Mouse (Mus musculus) megakaryocyte, embryonic 14.5 days (primary cell): Measurements from ENCODE around the gene Tnfsfm13. TPM values are rescaled to one million over a fixed set of nuclear protein-coding genes. Genes with fewer than 3 reads are reported as not detected.

ENCODE experiments used
- H3K27me3 ChIP-seq: replicated peaks from 2 replicates; pipeline ENCODE3; 2012; ENCODE audit warnings: inconsistent platforms
- H3K36me3 ChIP-seq: replicated peaks from 2 replicates; pipeline ENCODE3; 2012; ENCODE audit warnings: low read length, inconsistent platforms, mixed read lengths
- H3K4me1 ChIP-seq: 2 replicates; pipeline ENCODE4 v1.6.1; 2012; ENCODE audit warnings: inconsistent platforms
- H3K4me3 ChIP-seq: replicated peaks from 2 replicates; pipeline ENCODE3; 2012; ENCODE audit warnings: moderate library complexity, mild to moderate bottlenecking, inconsistent platforms
- H3K9me3 ChIP-seq: 2 replicates; pipeline ENCODE4 v1.6.1; 2012; ENCODE audit warnings: inconsistent platforms
- FLI1 ChIP-seq: IDR thresholded peaks from 2 replicates; pipeline ENCODE4 v1.6.1; 2012; ENCODE audit warnings: low read length, inconsistent platforms, mixed read lengths
- GATA1 ChIP-seq: IDR thresholded peaks from 3 replicates; pipeline ENCODE4 v1.6.1; 2012; ENCODE audit warnings: mixed read lengths, low read length, inconsistent platforms, borderline replicate concordance
- polyA plus RNA-seq: library from polyadenylated mRNA; stranded (reverse); fragments of >175 nt; gene quantifications from 2 replicates; pipeline ENCODE4 v1.2.3, GENCODE M21; 2012; ENCODE audit warnings: low replicate concordance; ENCODE audit not compliant: insufficient read depth

Tnfsfm13 gene
- polyA plus RNA-seq, 1 experiment, result 2.5 TPM

DNA sequence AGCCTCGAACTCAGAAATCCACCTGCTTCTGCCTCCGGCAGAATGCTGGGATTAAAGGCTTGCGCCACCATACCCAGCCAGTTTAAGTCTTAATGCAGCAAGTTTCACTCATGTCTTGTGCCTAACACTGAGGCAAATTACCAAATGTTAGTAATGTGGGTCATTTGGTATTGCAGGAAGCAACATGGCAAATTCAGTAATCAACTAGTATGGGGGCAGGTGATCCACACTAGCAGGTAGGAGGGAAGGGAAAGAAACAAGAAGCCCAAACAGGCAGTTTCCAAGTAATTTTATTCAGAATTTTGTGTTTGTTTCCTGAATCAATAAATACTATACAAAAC lies 29.3 kb downstream of the Tnfsfm13 start:
- Histone ChIP-seq H3K4me1 (peaks cover 78% of the 10 kb centered on the region), H3K9me3 (no peaks in the 10 kb centered on the region), H3K4me3 (no peak overlapping the region), H3K27me3 (no peaks in the 10 kb centered on the region), H3K36me3 (peaks cover 71% of the 10 kb centered on the region)
- TF ChIP-seq GATA1 (no peak), FLI1 (no peak)

DNA sequence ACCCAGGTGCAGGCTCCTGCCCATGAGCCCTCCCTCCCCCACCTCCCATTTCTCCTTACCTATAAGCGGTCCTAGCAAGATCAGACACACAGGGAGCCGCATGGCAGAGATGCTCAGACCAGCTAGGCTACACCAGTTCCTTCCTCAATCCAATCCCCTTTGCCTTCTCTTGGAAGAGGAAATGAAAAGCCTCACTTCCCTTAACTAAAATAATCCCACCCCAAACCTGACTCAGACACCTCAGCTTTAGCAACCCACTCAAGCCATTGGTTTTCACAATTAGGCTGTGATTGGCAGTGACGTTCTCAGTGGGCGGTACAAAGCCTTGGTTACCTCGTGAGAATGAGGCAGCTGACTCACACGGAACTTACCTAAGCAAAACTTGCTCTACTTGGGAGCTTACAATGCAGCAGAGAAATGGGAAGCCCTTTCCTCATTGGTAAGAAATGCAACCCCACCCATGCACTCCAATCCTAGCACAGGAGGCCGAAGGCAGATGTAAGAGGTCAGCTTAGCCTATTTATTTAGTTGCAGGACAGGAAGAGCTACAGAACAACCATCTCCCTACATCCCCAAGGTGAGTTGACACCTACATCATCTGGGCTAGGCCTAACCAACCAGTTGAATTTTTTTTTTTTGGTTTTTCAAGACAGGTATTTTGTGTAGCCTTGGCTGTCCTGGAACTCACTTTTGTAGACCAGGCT lies 29.8 kb downstream of the Tnfsfm13 start, which contains the start of gene Cd68:
Cd68 (minus strand) TSS at position 193 of the 704 bp plus-strand sequence.
- Histone ChIP-seq H3K4me3 (peak within 1 kb of the TSS; percentile 94), H3K27me3 (no peaks in the 10 kb centered on the region), H3K9me3 (no peaks in the 10 kb centered on the region), H3K36me3 (peaks cover 71% of the 10 kb centered on the region), H3K4me1 (peaks cover 84% of the 10 kb centered on the region)
- TF ChIP-seq GATA1 (no peak), FLI1 (no peak)

GRCm38 (mm10) chr11:69665457-69665960 lies 30.4 kb downstream of the Tnfsfm13 start:
- no peaks in the 10 kb centered on the region for H3K27me3 ChIP-seq
- H3K4me1 ChIP-seq, result peaks cover 84% of the 10 kb centered on the region
- no peaks in the 10 kb centered on the region for H3K9me3 ChIP-seq
- TF ChIP-seq FLI1 (no peak), GATA1 (no peak)
- peak overlapping the region; percentile 94 for H3K4me3 ChIP-seq
- peaks cover 66% of the 10 kb centered on the region for H3K36me3 ChIP-seq

GRCm38 (mm10) chr11:69664841-69665240 lies 31.1 kb downstream of the Tnfsfm13 start:
- peaks cover 64% of the 10 kb centered on the region for H3K36me3 ChIP-seq
- H3K9me3 ChIP-seq, result no peaks in the 10 kb centered on the region
- TF ChIP-seq GATA1 (no peak), FLI1 (no peak)
- H3K4me1 ChIP-seq, result peaks cover 83% of the 10 kb centered on the region
- H3K4me3 ChIP-seq, result peak overlapping the region; percentile 94
- no peaks in the 10 kb centered on the region for H3K27me3 ChIP-seq

DNA sequence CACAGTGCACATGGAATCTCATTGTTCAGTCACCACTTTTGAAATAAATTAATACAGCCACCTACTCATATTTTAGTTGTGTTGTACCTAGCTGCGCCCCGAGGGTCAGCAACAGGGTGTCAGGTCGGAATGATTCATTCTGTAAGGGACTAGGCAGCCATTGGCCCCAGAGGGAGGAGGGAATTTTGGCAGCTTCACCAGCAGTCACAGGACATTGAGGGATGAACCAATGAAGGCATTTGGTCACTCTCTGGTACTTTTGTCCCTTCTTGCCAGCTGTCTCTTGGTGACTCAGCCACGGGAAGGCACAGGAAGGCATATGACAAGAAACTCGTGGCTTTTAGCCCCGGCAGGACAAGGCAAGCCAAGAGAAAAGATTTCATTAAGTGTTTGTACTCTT lies 32.1 kb downstream of the Tnfsfm13 start:
- H3K36me3 ChIP-seq, result peaks cover 59% of the 10 kb centered on the region
- peaks cover 80% of the 10 kb centered on the region for H3K4me1 ChIP-seq
- no peaks in the 10 kb centered on the region for H3K27me3 ChIP-seq
- TF ChIP-seq FLI1 (no peak), GATA1 (no peak)
- no peaks in the 10 kb centered on the region for H3K9me3 ChIP-seq
- peak overlapping the region; percentile 94 for H3K4me3 ChIP-seq

DNA sequence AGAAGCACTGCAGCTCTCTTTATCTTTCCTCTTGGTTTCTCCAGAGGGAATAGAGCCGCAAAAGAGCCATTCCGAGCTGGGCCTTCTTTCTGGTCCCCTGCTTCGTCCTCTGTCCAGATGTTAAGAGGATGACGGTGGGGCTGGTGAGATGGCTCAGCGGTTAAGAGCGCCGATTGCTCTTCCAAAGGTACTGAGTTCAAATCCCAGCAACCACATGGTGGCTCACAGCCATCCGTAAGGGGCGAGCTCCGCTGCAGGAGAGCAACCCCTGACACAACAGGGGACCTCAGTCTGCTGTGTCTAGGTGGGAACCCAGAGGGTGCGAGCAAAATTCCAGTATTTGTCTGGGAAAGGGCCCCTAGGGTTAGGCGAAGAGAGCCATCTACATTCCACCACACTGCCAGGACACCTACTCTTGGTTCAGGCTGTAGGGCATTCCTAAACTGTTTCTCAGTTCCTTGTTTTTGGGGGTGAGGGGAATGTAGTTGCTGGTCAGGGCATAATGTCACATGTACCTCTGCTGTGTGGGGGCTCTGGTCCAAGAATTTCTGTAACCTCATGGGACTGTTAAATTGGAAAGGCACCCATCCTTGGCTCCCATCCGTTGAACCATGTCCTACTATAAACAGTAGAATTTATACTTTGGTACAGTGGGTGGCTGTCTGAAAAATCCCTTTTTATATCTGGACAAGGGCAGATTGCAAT lies 32.8 kb downstream of the Tnfsfm13 start:
- TF ChIP-seq GATA1 (no peak), FLI1 (no peak)
- Histone ChIP-seq H3K4me1 (peaks cover 80% of the 10 kb centered on the region), H3K36me3 (peaks cover 59% of the 10 kb centered on the region)

DNA sequence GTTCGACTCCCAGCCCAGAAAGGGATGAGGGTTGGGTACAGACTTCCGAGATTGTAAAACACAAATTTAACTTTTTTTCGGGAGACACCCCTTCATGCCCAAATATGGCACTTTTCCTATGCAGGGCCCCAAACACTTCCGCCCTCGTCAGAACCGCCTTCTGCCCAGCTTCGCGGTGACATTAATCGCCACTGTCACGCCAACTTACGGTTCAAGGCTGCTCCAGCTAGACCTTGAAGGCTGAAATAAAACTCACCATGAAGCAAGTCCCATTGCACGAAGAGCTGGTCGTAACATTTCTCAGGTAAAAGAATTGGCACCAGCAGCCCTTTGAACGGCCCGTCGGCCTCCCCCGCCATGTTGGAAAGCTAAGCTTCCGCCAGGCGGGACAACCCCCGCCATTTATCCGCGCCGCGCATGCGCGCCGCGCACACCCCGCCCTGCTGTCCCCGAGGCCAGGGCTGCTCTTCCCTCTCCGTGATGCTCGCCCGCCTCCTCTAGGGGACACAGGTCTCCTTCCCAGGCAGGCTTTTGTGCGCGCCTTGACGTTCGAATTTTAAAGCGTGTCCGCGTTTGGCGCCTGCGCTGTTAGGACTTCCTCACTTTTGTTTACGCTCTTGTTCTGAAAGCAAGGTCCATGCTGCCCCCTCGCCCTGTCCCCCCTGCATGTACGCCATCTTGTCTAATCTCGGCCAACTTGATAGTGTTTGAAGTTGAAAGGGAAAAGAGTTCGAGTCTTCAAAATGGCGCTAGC lies 33.5 kb downstream of the Tnfsfm13 start, which contains the start of gene Mpdu1:
Mpdu1 (minus strand) TSS at position 430 of the 754 bp plus-strand sequence.
- no peaks in the 10 kb centered on the region for H3K9me3 ChIP-seq
- TF ChIP-seq FLI1, result 0 out of 2 replicates have a peak, but pooled peaks have one; percentile 15
- no peak for TF ChIP-seq GATA1
- peaks cover 59% of the 10 kb centered on the region for H3K36me3 ChIP-seq
- H3K27me3 ChIP-seq, result no peaks in the 10 kb centered on the region
- peaks cover 80% of the 10 kb centered on the region for H3K4me1 ChIP-seq
- H3K4me3 ChIP-seq, result peak within 1 kb of the TSS; percentile 94

More for the DNA sequence above, 32.8 kb downstream of the Tnfsfm13 start:
- no peaks in the 10 kb centered on the region for H3K27me3 ChIP-seq
- H3K9me3 ChIP-seq, result no peaks in the 10 kb centered on the region
- peak overlapping the region; percentile 94 for H3K4me3 ChIP-seq

DNA sequence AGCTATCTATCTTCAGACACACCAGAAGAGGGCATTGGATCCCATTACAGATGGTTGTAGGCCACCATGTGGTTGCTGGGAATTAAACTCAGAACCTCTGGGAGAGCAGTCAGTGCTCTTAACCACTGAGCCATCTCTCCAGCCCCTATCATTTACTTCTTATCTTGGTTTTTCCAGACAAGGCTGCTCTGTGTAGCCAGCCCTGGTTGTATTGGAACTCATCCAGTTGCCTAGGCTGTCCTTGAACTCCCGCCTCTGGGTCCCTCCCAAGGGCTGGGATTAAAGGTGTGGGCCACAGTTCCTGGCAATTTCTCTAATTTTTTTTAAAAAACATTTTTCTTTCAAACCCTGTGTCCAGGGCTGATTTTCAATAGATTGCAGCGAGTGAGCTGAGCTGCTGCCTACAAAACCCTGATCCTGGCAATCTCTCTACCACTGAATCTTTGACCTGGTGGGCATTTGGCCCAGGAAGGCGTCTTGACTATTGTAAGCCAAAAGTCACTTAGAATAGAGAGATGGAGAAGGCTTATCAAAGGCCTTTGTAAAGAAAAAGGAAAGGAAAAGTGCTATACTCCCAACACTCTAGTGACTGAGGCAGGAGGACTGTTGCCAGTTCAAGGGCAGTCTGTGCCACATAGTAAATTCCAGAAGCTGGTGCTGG lies 34.5 kb downstream of the Tnfsfm13 start:
- Histone ChIP-seq H3K4me3 (peak overlapping the region; percentile 94), H3K36me3 (peaks cover 64% of the 10 kb centered on the region), H3K4me1 (peaks cover 87% of the 10 kb centered on the region), H3K9me3 (no peaks in the 10 kb centered on the region), H3K27me3 (no peaks in the 10 kb centered on the region)
- TF ChIP-seq GATA1 (no peak), FLI1 (no peak)

DNA sequence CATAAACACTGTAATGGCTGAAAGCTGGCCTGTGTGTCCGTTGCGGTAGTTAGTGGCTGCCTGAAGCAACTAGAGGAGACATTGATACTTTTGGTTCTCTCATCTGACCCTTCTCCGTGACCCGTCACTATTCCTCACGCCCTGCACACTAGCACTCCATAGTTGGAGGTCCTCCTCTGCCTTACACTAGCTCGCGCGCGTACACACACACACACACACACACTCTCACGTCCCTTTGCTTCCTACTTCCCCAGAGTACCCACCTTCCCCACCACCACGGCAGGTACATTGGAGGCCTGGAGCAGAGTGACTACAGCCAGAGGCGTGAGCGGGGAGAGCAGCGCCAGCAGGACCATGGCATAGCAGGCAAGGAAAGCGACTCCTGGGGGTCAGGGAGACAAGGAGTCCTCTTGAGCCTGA lies 38.4 kb downstream of the Tnfsfm13 start:
- H3K4me1 ChIP-seq, result peaks cover 63% of the 10 kb centered on the region
- H3K4me3 ChIP-seq, result peak overlapping the region; percentile 10
- TF ChIP-seq GATA1 (no peak), FLI1 (no peak)
- peaks cover 72% of the 10 kb centered on the region for H3K36me3 ChIP-seq
- H3K9me3 ChIP-seq, result no peaks in the 10 kb centered on the region
- H3K27me3 ChIP-seq, result no peaks in the 10 kb centered on the region
